Mouse (Mus musculus) liver, postnatal 0 days (tissue): ENCODE results near the gene Vps51. TPM values are rescaled to one million over a fixed set of nuclear protein-coding genes. Genes with fewer than 3 reads are reported as not detected.

Experiments used
- ATAC-seq: fragments of 200-750 bp; cut with Nextera tagmentation; 2 replicates; pipeline ENCODE4 v1.8.0; 2017; ENCODE audit warnings: mild to moderate bottlenecking, moderate library complexity
- DNase-seq: peaks from one replicate; pipeline ENCODE4 v3.0.0-alpha.2; 2016
- H3K27ac ChIP-seq: fragments of 300-500 bp; sonication (generic); 2 replicates; pipeline ENCODE4 v1.5.1; 2014; ENCODE audit warnings: antibody characterized with exemption, moderate library complexity, mild to moderate bottlenecking, low read depth
- H3K27me3 ChIP-seq: fragments of 300-500 bp; sonication (generic); 2 replicates; pipeline ENCODE4 v1.6.1; 2014; ENCODE audit warnings: low read length, control low read depth, mixed read lengths; ENCODE audit not compliant: insufficient read depth
- H3K36me3 ChIP-seq: fragments of 300-500 bp; sonication (generic); replicated peaks from 2 replicates; pipeline ENCODE4 v1.6.1; 2014; ENCODE audit warnings: mild to moderate bottlenecking, control low read depth, low read length, moderate library complexity, mixed read lengths; ENCODE audit not compliant: insufficient read depth
- H3K4me1 ChIP-seq: fragments of 300-500 bp; sonication (generic); 2 replicates; pipeline ENCODE4 v1.6.1; 2014; ENCODE audit warnings: antibody characterized with exemption, mild to moderate bottlenecking, control low read depth; ENCODE audit not compliant: insufficient read depth
- H3K4me2 ChIP-seq: fragments of 300-500 bp; sonication (generic); 2 replicates; pipeline ENCODE4 v1.6.1; 2014; ENCODE audit warnings: low read depth, mild to moderate bottlenecking, low read length, moderate library complexity, mixed read lengths
- H3K4me3 ChIP-seq: fragments of 300-500 bp; sonication (generic); 2 replicates; pipeline ENCODE4 v1.5.1; 2014; ENCODE audit warnings: low read depth, low read length
- H3K9ac ChIP-seq: fragments of 300-500 bp; sonication (generic); replicated peaks from 2 replicates; pipeline ENCODE4 v1.6.1; 2014; ENCODE audit warnings: mild to moderate bottlenecking, moderate library complexity
- H3K9me3 ChIP-seq: fragments of 300-500 bp; sonication (generic); 2 replicates; pipeline ENCODE4 v1.6.1; 2016; ENCODE audit warnings: mild to moderate bottlenecking, control low read depth, low read length, mixed read lengths
- CTCF ChIP-seq: sonication (generic); IDR thresholded peaks from 2 replicates; pipeline ENCODE4 v1.5.1; 2016; ENCODE audit warnings: antibody characterized with exemption, low read depth
- EP300 ChIP-seq: IDR thresholded peaks from 2 replicates; pipeline ENCODE4 v1.6.1; 2016; ENCODE audit warnings: antibody characterized with exemption, low read depth, mild to moderate bottlenecking
- WGBS: fragments of 180-500 bp; shearing (Covaris S2); extraction: QIAGEN DNeasy Blood & Tissue Kit; methylation state at CpG from one replicate; pipeline ENCODE4 v1.1.7; 2014; ENCODE audit not compliant: insufficient replicate concordance; 5-methylcytosine and 5-hydroxymethylcytosine counted together
- polyA plus RNA-seq: library from polyadenylated mRNA; unstranded; fragments of >200 nt; fragmentation: Nextera tagmentation; extraction: Ambion mirVana; gene quantifications from 2 replicates; pipeline ENCODE4 v1.2.1, GENCODE M21; 2015

The Vps51 gene
- polyA plus RNA-seq, 1 experiment from 2014 or later = 20.7 TPM

- peak within 1 kb of the TSS; percentile 94 for H3K27ac ChIP-seq
- H3K9me3 ChIP-seq = no peaks in the 10 kb centered on the region
- ATAC-seq = peak; percentile 83
- H3K36me3 ChIP-seq = peaks cover 22% of the 10 kb centered on the region
- H3K9ac ChIP-seq = peak within 1 kb of the TSS; percentile 86
- H3K4me1 ChIP-seq = peaks cover 17% of the 10 kb centered on the region
- H3K4me3 ChIP-seq = peak within 1 kb of the TSS; percentile 86
- peak; percentile 89 for DNase-seq
- TF ChIP-seq CTCF (peak; percentile 17), EP300 (peak; percentile 38; the same call in 1 of the 2 replicates)
- H3K27me3 ChIP-seq = no peaks in the 10 kb centered on the region
- WGBS = 1% methylated on average over 73 of the region's 77 CpGs
- H3K4me2 ChIP-seq = peak within 1 kb of the TSS; percentile 100
Measured at GRCm38 (mm10) chr19:6117986-6118676, 41.1 kb upstream of the Vps51 start, which contains the start of gene Sac3d1. Gene Sac3d1 (minus strand): TSS chr19:6118650.

GRCm38 (mm10) chr19:6117346-6117985 is 40.4 kb upstream of the Vps51 start:
- Histone ChIP-seq H3K27ac (peak overlapping the region; percentile 94), H3K9me3 (no peaks in the 10 kb centered on the region), H3K9ac (peak overlapping the region; percentile 86), H3K36me3 (peaks cover 22% of the 10 kb centered on the region), H3K27me3 (no peaks in the 10 kb centered on the region), H3K4me3 (peak overlapping the region; percentile 86), H3K4me1 (peaks cover 17% of the 10 kb centered on the region), H3K4me2 (peak overlapping the region; percentile 100)
- TF ChIP-seq EP300 (no peak), CTCF (no peak)
- DNase-seq (no peak), ATAC-seq (no peak)
- 7% methylated on average over 32 of the region's 32 CpGs for WGBS

GRCm38 (mm10) chr19:6116113-6116850 is 39.3 kb upstream of the Vps51 start:
- no peak overlapping the region for H3K4me3 ChIP-seq
- H3K4me2 ChIP-seq = peak overlapping the region; percentile 100
- WGBS = 87% methylated on average over 14 of the region's 15 CpGs
- H3K9ac ChIP-seq = peak overlapping the region; percentile 86
- H3K36me3 ChIP-seq = peaks cover 22% of the 10 kb centered on the region
- no peak for DNase-seq
- no peaks in the 10 kb centered on the region for H3K27me3 ChIP-seq
- TF ChIP-seq EP300 (no peak), CTCF (no peak)
- H3K9me3 ChIP-seq = no peaks in the 10 kb centered on the region
- peaks cover 17% of the 10 kb centered on the region for H3K4me1 ChIP-seq
- ATAC-seq = no peak
- no peak overlapping the region for H3K27ac ChIP-seq

- H3K36me3 ChIP-seq = peaks cover 15% of the 10 kb centered on the region
- H3K9ac ChIP-seq = no peak overlapping the region
- H3K27me3 ChIP-seq = no peaks in the 10 kb centered on the region
- H3K4me3 ChIP-seq = no peak overlapping the region
- DNase-seq = no peak
- no peaks in the 10 kb centered on the region for H3K9me3 ChIP-seq
- 67% methylated on average over 6 of the region's 6 CpGs for WGBS
- no peak for ATAC-seq
- H3K27ac ChIP-seq = no peak overlapping the region
- H3K4me2 ChIP-seq = no peak overlapping the region
- TF ChIP-seq EP300 = no peak
- no peak for TF ChIP-seq CTCF
- H3K4me1 ChIP-seq = peaks cover 12% of the 10 kb centered on the region
Measured at GRCm38 (mm10) chr19:6113116-6113515, 36.1 kb upstream of the Vps51 start.

- H3K9me3 ChIP-seq = no peaks in the 10 kb centered on the region
- H3K9ac ChIP-seq = no peak within 1 kb of the TSS; the same call in 1 of the 2 replicates
- ATAC-seq = no peak
- no peak for DNase-seq
- H3K4me1 ChIP-seq = peaks cover 29% of the 10 kb centered on the region
- WGBS = 70% methylated on average over 7 of the region's 7 CpGs
- no peak within 1 kb of the TSS for H3K27ac ChIP-seq
- no peak within 1 kb of the TSS for H3K4me2 ChIP-seq
- no peaks in the 10 kb centered on the region for H3K36me3 ChIP-seq
- no peaks in the 10 kb centered on the region for H3K27me3 ChIP-seq
- TF ChIP-seq CTCF (no peak), EP300 (no peak)
- H3K4me3 ChIP-seq = no peak within 1 kb of the TSS
Measured at GRCm38 (mm10) chr19:6105586-6105985, 28.6 kb upstream of the Vps51 start, which contains the start of gene Naaladl1. Gene Naaladl1 (plus strand): TSS chr19:6105782.

GRCm38 (mm10) chr19:6104476-6104875 is 27.4 kb upstream of the Vps51 start:
- DNase-seq (no peak), ATAC-seq (no peak)

More at GRCm38 (mm10) chr19:6104476-6104875, 27.4 kb upstream of the Vps51 start:
- no peaks in the 10 kb centered on the region for H3K9me3 ChIP-seq
- H3K36me3 ChIP-seq = no peaks in the 10 kb centered on the region
- H3K4me2 ChIP-seq = no peak overlapping the region
- WGBS = 49% methylated on average over 4 of the region's 4 CpGs
- 0 out of 2 replicates have a peak overlapping the region, but pooled peaks have one; percentile 9 for H3K27ac ChIP-seq
- H3K4me1 ChIP-seq = peaks cover 29% of the 10 kb centered on the region
- H3K27me3 ChIP-seq = no peaks in the 10 kb centered on the region
- TF ChIP-seq EP300 (no peak), CTCF (no peak)
- no peak overlapping the region; the same call in 1 of the 2 replicates for H3K9ac ChIP-seq
- H3K4me3 ChIP-seq = no peak overlapping the region
